Mouse (Mus musculus) kidney, postnatal 0 days (tissue): ENCODE measurements around the gene Rilp. TPM values are rescaled to one million over a fixed set of nuclear protein-coding genes. Genes with fewer than 3 reads are reported as not detected.
A peak's percentile ranks its signal among the peaks of the same experiment; 100 is the strongest.

ENCODE experiments used
- ATAC-seq: fragments of 200-750 bp; cut with Nextera tagmentation; replicated peaks from 2 replicates; pipeline ENCODE4 v1.8.0; 2017; ENCODE audit warnings: low read depth, moderate number of reproducible peaks, moderate TSS enrichment, moderate library complexity; ENCODE audit not compliant: low FRiP score
- DNase-seq: peaks from one replicate; pipeline ENCODE4 v3.0.0-alpha.2; 2016; ENCODE audit warnings: low spot score
- H3K27ac ChIP-seq: fragments of 300-500 bp; sonication (generic); 2 replicates; pipeline ENCODE4 v1.5.1; 2014; ENCODE audit warnings: mild to moderate bottlenecking
- H3K27me3 ChIP-seq: fragments of 300-500 bp; sonication (generic); 2 replicates; pipeline ENCODE4 v1.6.1; 2014; ENCODE audit warnings: low read length, mixed read lengths; ENCODE audit not compliant: insufficient read depth
- H3K36me3 ChIP-seq: fragments of 300-500 bp; sonication (generic); 2 replicates; pipeline ENCODE4 v1.6.1; 2014; ENCODE audit warnings: low read length, mixed read lengths; ENCODE audit not compliant: insufficient read depth
- H3K4me1 ChIP-seq: fragments of 300-500 bp; sonication (generic); replicated peaks from 2 replicates; pipeline ENCODE4 v1.6.1; 2014; ENCODE audit warnings: antibody characterized with exemption, low read length, mixed read lengths; ENCODE audit not compliant: insufficient read depth
- H3K4me2 ChIP-seq: fragments of 300-500 bp; sonication (generic); 2 replicates; pipeline ENCODE4 v1.6.1; 2014; ENCODE audit warnings: mild to moderate bottlenecking, low read length, moderate library complexity, mixed read lengths
- H3K4me3 ChIP-seq: fragments of 300-500 bp; sonication (generic); replicated peaks from 2 replicates; pipeline ENCODE4 v1.5.1; 2014; ENCODE audit warnings: low read depth, low read length
- H3K9ac ChIP-seq: fragments of 300-500 bp; sonication (generic); 2 replicates; pipeline ENCODE4 v1.6.1; 2014; ENCODE audit warnings: low read depth, low read length
- H3K9me3 ChIP-seq: fragments of 300-500 bp; sonication (generic); replicated peaks from 2 replicates; pipeline ENCODE4 v1.6.1; 2016; ENCODE audit warnings: low read length, inconsistent platforms, mixed read lengths
- CTCF ChIP-seq: IDR thresholded peaks from 2 replicates; pipeline ENCODE4 v1.5.1; 2016; ENCODE audit warnings: antibody characterized with exemption, low read depth, mild to moderate bottlenecking, moderate library complexity
- WGBS: fragments of 180-500 bp; shearing (Covaris S2); extraction: QIAGEN DNeasy Blood & Tissue Kit; methylation state at CpG from one replicate; pipeline ENCODE4 v1.1.7; 2014; 5-methylcytosine and 5-hydroxymethylcytosine counted together
- polyA plus RNA-seq: library from polyadenylated mRNA; unstranded; fragments of >200 nt; fragmentation: Nextera tagmentation; extraction: Ambion mirVana; gene quantifications from 2 replicates; pipeline ENCODE4 v1.2.1, GENCODE M21; 2015

The Rilp gene
- polyA plus RNA-seq, 1 experiment from 2014 or later: 4.5 TPM

DNA sequence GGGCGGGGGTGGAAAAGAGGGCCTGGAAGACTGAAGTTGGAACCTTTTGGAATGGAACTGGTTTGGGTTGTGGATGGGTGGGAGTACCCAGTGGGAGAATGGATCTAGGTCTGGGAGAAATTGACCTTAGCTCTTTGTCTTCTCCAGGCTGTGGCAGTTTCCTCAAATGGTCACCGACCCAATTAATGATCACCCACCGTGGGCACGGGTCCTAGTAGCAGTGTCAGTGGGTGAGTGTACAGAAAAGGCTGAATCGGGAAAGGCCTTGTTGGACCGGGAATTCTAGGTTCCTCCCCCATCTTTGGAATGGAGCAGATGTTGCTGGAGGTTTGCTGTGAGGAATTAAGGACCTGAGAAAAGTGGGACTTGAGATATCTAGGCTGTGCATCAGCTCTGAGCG is 41.5 kb upstream of the Rilp start:
- no peak overlapping the region for H3K27ac ChIP-seq
- H3K4me1 ChIP-seq: peaks cover 13% of the 10 kb centered on the region; the same call in 1 of the 2 replicates
- H3K9ac ChIP-seq: peak overlapping the region; percentile 66
- no peaks in the 10 kb centered on the region for H3K9me3 ChIP-seq
- no peak for DNase-seq
- no peaks in the 10 kb centered on the region for H3K27me3 ChIP-seq
- H3K36me3 ChIP-seq: peaks cover 13% of the 10 kb centered on the region
- 47% methylated on average over 7 of the region's 7 CpGs for WGBS
- no peak for ATAC-seq
- peak overlapping the region; percentile 36 for H3K4me3 ChIP-seq
- no peak for TF ChIP-seq CTCF
- H3K4me2 ChIP-seq: peak overlapping the region; percentile 84

- no peak overlapping the region for H3K4me2 ChIP-seq
- H3K9ac ChIP-seq: no peak overlapping the region
- no peak overlapping the region for H3K27ac ChIP-seq
- no peak overlapping the region for H3K4me3 ChIP-seq
- 92% methylated on average over 4 of the region's 4 CpGs for WGBS
- ATAC-seq (no peak), DNase-seq (no peak)
- no peak for TF ChIP-seq CTCF
- H3K27me3 ChIP-seq: no peaks in the 10 kb centered on the region
- H3K9me3 ChIP-seq: no peaks in the 10 kb centered on the region
- H3K36me3 ChIP-seq: peaks cover 13% of the 10 kb centered on the region
- H3K4me1 ChIP-seq: peaks cover 13% of the 10 kb centered on the region; the same call in 1 of the 2 replicates
These were observed 40.6 kb upstream of the Rilp start for GRCm38 (mm10) chr11:75469261-75469660.

- Histone ChIP-seq H3K4me3 (no peak overlapping the region), H3K4me2 (no peak overlapping the region), H3K27me3 (no peaks in the 10 kb centered on the region), H3K36me3 (0 out of 2 replicates have a peak, but pooled peaks cover 3% of the 10 kb centered on the region), H3K9me3 (no peaks in the 10 kb centered on the region), H3K27ac (no peak overlapping the region), H3K4me1 (peaks cover 13% of the 10 kb centered on the region; the same call in 1 of the 2 replicates), H3K9ac (no peak overlapping the region)
- 78% methylated on average over 3 of the region's 3 CpGs for WGBS
- TF ChIP-seq CTCF: no peak
- DNase-seq (no peak), ATAC-seq (no peak)
These were observed 39.2 kb upstream of the Rilp start for GRCm38 (mm10) chr11:75470675-75471074.

GRCm38 (mm10) chr11:75472469-75473081 is 37.3 kb upstream of the Rilp start:
- Histone ChIP-seq H3K9ac (no peak overlapping the region), H3K36me3 (no peaks in the 10 kb centered on the region), H3K4me3 (no peak overlapping the region), H3K27me3 (no peaks in the 10 kb centered on the region), H3K4me2 (no peak overlapping the region), H3K27ac (no peak overlapping the region), H3K4me1 (peaks cover 8% of the 10 kb centered on the region; the same call in 1 of the 2 replicates), H3K9me3 (no peaks in the 10 kb centered on the region)
- ATAC-seq (no peak), DNase-seq (no peak)
- TF ChIP-seq CTCF: no peak
- 75% methylated on average over 11 of the region's 11 CpGs for WGBS

GRCm38 (mm10) chr11:75473376-75473775 is 36.5 kb upstream of the Rilp start:
- Histone ChIP-seq H3K9ac (no peak overlapping the region), H3K4me3 (no peak overlapping the region), H3K4me1 (0 out of 2 replicates have a peak, but pooled peaks cover 3% of the 10 kb centered on the region), H3K27ac (no peak overlapping the region), H3K27me3 (no peaks in the 10 kb centered on the region), H3K4me2 (no peak overlapping the region), H3K9me3 (no peaks in the 10 kb centered on the region), H3K36me3 (no peaks in the 10 kb centered on the region)
- no peak for DNase-seq
- ATAC-seq: no peak
- TF ChIP-seq CTCF: no peak
- WGBS: 67% methylated on average over 7 of the region's 7 CpGs

- WGBS: 22% methylated on average over 3 of the region's 3 CpGs
- ATAC-seq (peak; percentile 23), DNase-seq (no peak)
- H3K4me2 ChIP-seq: peak overlapping the region; percentile 94; the same call in 1 of the 2 replicates
- H3K4me3 ChIP-seq: no peak overlapping the region
- peaks cover 8% of the 10 kb centered on the region for H3K4me1 ChIP-seq
- H3K36me3 ChIP-seq: peaks cover 18% of the 10 kb centered on the region; the same call in 1 of the 2 replicates
- H3K27me3 ChIP-seq: no peaks in the 10 kb centered on the region
- no peak overlapping the region for H3K9ac ChIP-seq
- H3K27ac ChIP-seq: no peak overlapping the region
- no peaks in the 10 kb centered on the region for H3K9me3 ChIP-seq
- TF ChIP-seq CTCF: no peak
These were observed 23.7 kb upstream of the Rilp start for GRCm38 (mm10) chr11:75486192-75486591.
